Mouse (Mus musculus) layer of hippocampus, adult 11-12 months (tissue): ENCODE data around the gene Fhad1.
A peak's percentile ranks its signal among the peaks of the same experiment; 100 is the strongest.
"Not testable (repeated sequence)": the region's sequence is repeated elsewhere in the genome, so short reads cannot be mapped to it uniquely, and the experiment has no call there.

Experiments
- DNase-seq: peaks from one replicate; pipeline ENCODE4 v3.0.0; 2022; ENCODE audit warnings: low spot score

The Fhad1 gene

DNA sequence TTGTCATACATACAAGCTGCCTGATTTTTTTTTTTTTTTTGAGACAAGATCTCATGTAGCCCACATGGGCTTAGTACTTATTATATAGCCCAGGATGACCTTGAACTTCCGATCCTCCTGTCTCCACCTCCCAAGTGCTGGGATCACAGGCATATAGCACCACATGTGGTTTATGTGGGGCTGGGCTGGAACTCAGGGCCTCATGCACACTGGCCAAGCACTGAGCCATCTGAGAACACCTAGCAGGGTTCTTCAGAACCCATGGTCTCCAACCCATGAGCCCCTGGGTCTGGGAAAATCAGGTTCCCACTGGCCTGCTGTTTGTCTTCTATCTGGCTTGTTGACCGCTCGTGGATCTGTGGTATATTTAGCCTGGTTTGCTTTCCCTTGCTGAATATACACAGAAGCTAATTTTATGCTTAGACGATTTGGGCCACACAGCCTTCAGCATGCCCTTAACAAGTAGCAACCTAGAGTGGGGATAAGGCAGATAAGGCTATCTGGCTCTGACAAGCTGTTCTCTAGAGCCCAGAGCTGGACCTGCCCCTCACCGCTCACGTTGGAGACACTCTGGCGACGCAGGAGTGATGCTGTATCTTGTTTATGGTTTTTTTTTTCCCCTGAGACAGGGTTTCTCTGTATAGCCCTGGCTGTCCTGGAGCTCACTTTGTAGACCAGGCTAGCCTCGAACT, 24.9 kb upstream of the Fhad1 start:
- no peak for DNase-seq

GRCm38 (mm10) chr4:142037897-142038296, 23.0 kb upstream of the Fhad1 start:
- DNase-seq: no peak

GRCm38 (mm10) chr4:142028533-142028932, 13.7 kb upstream of the Fhad1 start:
- no peak for DNase-seq

- DNase-seq: no peak
These were observed 12.1 kb upstream of the Fhad1 start for GRCm38 (mm10) chr4:142026965-142027364.

GRCm38 (mm10) chr4:142024536-142024935, 9.7 kb upstream of the Fhad1 start:
- no peak for DNase-seq

GRCm38 (mm10) chr4:142023166-142023565, 8.3 kb upstream of the Fhad1 start:
- no peak for DNase-seq

DNA sequence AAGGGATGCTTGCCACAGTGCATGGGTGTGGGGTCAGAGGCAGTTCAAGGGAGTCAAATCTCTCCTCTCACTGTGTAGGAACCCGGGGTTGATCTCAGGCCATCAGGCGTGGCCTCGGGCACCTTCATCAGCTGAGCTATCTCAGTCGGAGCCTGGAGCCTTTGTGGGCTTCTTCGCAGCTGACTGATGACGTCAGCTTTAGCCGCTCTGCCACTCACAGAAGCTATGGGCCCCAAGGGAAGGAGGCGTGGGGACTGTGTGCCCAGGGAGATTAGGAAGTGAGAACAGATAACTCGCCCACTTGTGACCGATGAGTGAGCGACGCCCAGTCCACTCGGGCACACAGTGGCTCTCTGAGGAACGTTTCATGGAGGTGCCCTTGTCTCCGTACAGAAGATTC, 2.8 kb upstream of the Fhad1 start:
- DNase-seq: no peak

GRCm38 (mm10) chr4:142011236-142011635, 3.6 kb downstream of the Fhad1 start:
- DNase-seq: no peak

DNA sequence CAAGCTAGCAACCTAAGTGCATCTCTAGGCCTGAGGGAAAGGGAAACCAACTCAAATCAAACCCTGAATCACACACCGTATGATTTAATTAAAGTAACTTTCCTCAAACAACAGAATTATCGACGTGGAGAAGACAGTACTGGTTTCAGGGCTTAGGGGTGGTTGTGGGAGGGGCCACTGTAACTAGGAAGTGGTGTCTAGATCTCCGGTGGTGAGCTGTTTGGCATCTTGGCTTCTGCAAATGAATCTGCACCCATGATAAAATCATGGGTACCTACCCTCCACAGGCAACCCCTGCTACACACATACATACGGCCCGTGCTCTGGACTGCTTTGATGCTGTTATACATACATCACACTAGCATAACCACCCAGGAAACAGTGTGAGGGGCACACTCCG, 4.4 kb downstream of the Fhad1 start:
- DNase-seq: no peak

GRCm38 (mm10) chr4:142008206-142008605, 6.7 kb downstream of the Fhad1 start:
- no peak for DNase-seq

GRCm38 (mm10) chr4:142000581-142000980, 14.3 kb downstream of the Fhad1 start:
- DNase-seq: no peak

- no peak for DNase-seq
These were observed 15.3 kb downstream of the Fhad1 start for GRCm38 (mm10) chr4:141999494-142000074.

GRCm38 (mm10) chr4:141998282-141998821, 16.5 kb downstream of the Fhad1 start:
- no peak for DNase-seq

DNA sequence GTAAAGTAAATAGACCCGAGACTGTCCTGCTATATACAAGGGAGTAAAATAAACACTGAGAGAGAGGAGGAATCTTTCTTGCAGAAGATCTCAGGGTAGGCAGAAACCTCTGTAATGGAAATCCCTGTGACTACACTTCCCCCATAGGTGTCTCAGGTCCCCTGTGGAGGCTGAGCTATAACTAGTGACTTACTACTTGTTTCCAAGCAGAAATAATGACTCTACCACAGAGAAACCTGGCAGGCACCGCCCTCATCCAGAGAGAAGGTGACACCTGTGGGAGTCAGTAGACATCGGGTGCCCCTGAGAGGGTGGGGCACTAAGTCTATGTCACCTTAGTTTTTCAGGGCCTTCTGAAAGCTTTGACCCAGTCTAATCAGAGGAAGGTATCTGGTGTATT, 18.0 kb downstream of the Fhad1 start:
- no peak for DNase-seq

DNA sequence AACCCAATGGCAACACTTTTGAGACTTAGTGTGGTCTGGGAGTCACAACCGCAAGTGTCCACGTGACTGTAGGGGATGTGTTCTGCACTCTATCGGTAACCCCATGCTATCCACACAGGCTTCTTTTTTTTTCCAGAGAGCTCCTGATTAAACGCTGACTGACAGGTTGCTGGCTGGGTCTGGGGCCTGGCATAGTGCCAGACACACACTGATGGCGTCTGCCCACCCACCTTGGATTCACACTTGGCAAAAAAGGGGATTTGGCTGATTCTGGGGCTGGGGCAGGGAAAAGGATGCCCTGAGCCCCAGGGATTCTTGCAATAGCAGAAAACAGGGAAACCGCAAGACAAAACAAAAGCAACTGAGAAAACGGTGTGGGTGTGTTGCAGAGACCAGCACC, 18.8 kb downstream of the Fhad1 start:
- no peak for DNase-seq

DNA sequence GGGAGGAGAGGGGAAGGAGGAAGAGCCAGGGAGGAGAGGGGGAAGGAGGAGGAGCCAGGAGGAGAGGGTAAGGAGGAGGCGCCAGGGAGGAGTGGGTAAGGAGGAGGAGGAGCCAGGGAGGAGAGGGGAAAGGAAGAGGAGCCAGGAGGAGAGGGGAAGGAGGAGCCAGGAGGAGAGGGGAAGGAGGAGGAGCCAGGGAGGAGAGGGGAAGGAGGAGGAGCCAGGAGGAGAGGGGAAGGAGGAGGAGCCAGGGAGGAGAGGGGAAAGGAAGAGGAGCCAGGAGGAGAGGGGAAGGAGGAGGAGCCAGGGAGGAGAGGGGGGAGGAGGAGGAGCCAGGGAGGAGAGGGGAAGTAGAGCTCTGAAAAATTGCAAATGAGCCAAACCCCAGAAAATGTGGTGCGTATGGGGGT, 20.8 kb downstream of the Fhad1 start:
- not testable (repeated sequence) for DNase-seq

GRCm38 (mm10) chr4:141993347-141994061, 21.4 kb downstream of the Fhad1 start:
- DNase-seq: no peak

GRCm38 (mm10) chr4:141992530-141993204, 22.2 kb downstream of the Fhad1 start:
- no peak for DNase-seq

- DNase-seq: no peak
These were observed 26.7 kb downstream of the Fhad1 start for GRCm38 (mm10) chr4:141988178-141988577.

DNA sequence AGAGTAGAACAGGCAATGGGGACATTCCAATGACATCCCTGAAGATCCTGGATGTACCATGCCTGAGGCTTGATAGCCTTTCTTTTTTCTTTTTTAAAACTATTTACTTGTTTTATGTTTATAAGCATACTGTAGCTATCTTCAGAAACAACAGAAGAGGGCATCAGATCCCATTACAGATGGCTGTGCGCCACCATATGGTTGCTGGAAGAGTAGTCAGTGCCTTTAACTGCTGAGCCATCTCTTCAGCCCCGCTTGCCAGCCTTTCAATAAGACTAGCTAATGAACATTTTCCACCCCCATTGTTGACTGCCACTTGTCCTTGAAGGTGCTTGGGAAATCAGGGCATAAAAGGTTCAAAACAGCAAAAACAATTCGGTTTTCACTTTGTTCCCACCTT, 31.2 kb downstream of the Fhad1 start:
- peak; percentile 56 for DNase-seq

DNA sequence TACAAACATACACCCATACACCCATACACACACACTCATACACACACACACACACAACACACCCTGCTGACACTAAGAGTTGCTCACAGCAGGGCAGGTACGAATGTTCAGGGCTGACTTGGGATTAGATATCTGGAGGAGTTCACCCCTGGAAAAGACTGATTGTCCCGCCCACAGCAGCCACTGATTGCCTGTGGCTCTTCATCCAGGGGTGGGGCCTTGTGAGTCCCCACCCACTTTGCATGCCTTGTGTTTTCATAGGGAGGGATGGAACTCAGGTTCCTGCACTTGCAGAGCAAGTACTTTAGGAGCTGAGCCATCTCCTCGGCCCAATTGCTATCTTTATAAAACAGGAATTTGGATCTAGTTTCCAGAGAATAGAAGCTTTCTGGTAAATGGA, 33.4 kb downstream of the Fhad1 start:
- DNase-seq: no peak

DNA sequence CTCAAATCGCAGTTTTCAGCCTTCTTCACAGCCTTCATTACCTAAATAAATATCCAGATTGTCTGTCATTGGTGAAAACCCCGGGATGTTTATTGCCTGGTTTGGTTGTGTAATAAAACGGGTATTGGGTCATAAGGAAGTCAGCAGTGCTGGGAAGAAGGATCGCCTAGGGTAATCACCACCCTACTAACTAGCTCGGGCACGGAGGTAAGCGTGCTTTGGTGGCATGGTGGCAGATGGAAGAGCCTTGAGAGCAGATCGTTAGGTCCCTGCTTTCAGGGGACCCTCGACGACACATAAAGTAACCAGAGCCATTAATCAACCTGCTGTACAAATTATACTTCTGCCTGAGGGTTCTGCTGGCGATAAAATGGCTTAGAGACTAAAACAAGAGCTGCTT, 36.3 kb downstream of the Fhad1 start:
- no peak for DNase-seq

DNA sequence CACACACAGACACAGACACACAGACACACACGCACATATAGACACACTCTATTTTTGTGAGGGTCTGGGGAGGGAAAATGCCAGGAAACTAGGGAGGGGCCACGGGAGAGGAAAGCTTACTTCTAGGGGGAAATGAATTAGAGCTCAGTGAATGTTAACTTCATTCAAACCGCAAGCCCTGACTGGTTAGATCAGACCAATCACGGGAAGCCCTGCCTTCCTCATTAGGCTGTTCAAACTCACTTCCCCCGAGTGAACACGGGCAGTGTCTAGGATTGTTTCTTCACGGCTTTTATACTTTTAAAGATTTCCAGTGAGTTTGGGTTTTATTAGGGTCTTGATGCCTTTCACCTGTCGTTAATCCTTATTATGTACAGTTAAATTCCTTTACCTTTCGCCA, 37.5 kb downstream of the Fhad1 start:
- DNase-seq: no peak
